Mouse (Mus musculus) heart, postnatal 10 days (tissue): ENCODE data around the gene Rab12. TPM values are rescaled to one million over a fixed set of nuclear protein-coding genes. Genes with fewer than 3 reads are reported as not detected.
"Not testable (repeated sequence)": the region's sequence is repeated elsewhere in the genome, so short reads cannot be mapped to it uniquely, and the experiment has no call there.

Experiments
- DNase-seq, 2 experiments: peaks; one replicate each; pipeline ENCODE4 v3.0.0; 2021
- intact Hi-C: fragments of 180-260 bp; cut with DNase I; formaldehyde crosslinking; loops from one replicate; pipeline ENCODE4 v1.15.1; 2025
- total RNA-seq, 2 experiments: library from RNA; stranded (reverse); gene quantifications; 2 replicates each; pipeline ENCODE4 v1.2.3; 2021

The Rab12 gene
- total RNA-seq: 100 to 1,000 TPM; 139 to 142 TPM

DNA sequence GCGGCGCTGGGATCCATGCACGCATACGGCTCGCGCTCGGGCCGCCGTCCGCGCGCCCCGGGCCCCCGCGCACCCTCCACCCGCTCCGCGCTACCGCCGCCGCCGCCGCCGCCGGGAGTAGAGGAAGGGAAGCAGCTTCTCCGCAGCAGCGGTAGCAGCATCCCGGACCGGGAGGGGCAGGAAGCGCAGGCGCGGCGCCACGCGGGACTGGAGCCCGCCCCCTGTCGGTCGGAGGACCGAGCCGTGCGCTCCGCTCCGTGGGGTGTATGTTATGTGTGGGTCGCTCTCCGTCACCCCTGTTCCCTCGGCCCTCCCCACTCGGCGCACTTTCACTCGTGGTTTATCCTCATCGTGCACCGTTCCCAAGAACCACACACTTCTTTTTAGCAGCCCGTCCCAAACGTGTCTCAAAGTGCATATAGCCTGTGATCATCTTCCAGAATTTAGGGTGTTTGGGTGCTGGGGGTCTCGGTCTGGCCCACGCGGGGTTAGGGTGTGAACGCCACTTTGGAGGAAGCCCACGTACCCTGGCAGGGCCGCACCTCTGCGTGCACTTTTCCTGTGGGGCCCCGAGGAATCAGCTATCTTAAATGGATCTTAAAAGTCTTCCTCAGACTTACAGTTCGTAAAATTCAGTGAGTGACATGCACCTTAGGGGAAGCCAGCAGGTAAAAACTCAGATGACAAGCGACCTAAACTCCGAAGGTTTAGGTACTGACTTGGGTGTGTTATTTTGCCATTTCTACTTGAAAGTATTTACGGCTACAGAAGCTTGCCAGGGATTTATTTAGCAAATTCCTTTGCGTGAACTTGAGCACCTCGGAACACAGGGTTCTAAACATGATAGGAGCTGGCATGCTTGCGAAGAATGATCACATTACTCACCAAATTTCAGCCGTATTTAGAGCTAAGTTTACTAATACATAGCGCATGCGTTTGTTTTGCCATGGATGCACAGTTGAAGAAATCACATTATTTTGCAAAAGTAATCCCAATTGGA, at the start of gene Rab12:
Rab12 (minus strand) TSS at position 176 of the 1,000 bp plus-strand sequence.
- intact Hi-C loops: no loop called here
- DNase-seq: peak; percentile 91 to 93

DNA sequence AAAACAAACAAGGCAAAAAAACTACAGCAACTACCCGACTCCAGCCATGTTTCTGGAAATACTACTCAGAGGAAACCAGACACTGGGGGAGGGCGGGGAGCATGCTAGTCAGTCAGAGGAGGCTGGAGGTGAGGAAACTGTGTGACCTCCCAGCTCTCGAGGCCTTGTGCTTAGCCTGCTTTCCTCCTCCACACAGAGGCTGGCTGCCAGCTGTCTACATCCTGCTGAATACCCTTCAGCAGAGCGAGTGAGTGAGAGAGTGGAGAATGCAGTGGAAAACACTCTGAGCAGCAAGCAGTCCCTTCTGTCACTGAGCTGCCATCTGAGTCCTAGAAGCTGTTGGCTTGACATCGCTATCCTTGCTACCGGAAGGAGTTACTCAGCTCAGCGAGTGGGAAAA, 44.7 kb upstream of the Rab12 start:
- intact Hi-C loops: no loop called here
- DNase-seq: peak; percentile 38

DNA sequence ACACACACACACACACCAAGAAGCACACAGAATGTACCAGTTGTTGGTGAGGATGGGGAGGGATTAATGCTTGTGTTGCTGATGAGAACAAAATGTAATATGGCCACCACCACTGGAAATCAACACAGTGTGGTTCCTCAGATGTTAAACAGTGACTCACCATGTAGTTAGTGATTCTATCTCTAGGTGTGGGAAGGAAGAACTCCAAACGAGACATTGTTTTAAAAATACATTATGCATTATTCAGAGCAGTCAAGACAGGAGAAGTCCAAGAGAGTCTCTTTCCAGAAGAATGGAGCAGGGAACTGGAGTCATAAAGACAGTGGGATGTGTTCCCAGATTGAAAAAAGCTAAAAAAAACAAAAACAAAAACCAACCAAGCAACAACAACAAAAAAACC, 44.0 kb upstream of the Rab12 start:
- intact Hi-C loops: no loop called here
- DNase-seq: no peak

DNA sequence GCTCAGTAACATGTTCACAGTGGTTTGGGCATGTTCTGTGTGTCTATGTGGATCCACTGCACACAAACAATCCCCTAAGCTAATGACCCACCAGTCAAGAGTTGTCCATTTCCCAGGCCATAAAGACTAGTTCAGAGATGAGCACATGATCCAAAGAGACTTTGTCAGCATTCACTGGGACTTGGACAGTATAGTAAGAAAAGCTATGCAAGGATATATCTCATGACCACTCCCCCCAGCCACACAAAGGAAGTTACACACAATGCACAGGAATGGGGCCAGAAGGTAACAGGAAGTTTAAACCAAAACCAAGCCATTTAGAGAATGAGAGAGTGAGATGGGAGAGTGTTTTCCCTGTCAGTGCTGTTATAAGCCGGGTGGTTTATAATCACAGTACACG, 41.9 kb upstream of the Rab12 start:
- DNase-seq: peak in 1 of 2 experiments; percentile 13

DNA sequence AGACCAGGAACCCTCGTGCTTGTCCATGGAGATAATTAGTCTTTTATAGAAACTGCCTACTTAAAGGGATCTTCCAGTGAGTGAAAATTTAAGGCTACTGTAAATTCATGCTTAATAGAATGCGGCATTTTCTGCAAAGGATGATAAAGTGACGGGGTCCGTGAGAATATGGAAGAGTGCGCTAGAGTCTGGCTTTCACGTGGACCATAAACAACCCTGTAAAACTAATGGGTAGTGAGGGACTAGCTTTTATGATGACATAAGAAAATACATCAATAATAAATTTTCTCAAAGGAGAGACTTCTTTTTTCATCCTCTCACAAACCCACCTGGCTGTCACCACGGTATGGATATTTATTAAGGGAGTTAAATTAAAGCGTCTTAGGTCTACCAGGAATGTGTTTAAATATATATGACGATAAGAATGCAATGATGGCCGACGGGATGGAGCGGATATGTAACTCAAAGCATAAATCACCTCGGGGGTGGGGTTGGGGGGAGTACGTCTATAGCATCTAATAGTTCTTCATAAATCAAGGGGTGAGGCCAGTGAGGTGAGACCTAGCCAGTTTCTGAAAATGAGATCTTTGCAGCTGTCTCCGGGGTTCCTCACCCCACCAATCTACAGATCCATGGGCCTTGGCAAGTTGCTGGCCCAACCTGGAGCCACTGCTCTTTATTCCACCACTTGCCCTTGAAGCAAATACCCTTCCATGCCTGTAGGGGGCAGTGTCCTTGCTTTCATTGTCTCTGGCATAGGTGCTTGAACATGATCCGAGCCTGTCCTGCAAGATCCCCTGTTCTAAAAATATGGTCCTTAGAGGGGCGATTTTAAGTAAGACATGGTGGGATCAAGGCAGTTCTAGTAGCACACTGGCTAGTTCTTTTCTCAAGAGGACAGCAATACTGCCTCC, 39.1 kb upstream of the Rab12 start:
- intact Hi-C loops: no loop called here
- DNase-seq: no peak

More for the DNA sequence above, 41.9 kb upstream of the Rab12 start:
- intact Hi-C loops: no loop called here

DNA sequence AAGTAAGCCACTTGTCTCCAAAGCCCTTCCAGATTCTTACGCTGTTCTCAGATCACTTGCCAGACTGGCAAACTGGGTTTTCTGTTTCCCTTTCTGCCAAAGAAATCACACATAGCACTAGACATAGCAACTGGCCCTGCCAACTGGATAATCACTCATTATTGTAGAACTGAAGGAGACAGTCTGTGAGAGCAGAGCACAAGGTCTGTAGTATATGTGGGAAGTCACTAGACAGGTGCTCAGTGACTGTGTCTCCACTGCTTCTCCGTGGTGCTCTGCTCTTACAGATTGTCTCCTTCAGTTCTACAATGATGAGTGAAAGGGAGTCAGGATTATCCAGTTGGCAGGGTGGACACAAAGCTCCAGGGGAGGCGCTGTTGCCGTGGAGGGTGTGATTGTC, 33.2 kb upstream of the Rab12 start:
- DNase-seq: no peak
- intact Hi-C loops: no loop called here

DNA sequence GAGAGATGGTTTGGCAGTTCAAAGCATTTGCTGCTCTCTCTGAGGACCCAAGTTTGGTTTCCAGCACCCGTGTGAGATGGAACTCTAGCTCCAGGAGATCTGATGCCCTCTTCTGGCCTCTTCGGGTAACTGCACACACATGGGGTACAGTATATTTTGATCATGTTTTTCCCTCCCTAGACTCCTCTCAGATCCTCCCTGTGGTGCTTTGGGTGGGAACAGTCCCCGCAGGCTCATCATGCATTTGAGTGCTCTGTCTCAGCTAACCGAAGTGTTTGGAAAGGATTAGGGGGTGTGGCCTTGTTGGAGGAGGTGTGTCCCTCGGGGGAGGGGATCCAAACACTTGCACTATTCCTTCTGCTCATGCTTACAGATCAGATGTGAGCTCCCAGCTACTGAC, 31.0 kb upstream of the Rab12 start:
- intact Hi-C loops: no loop called here
- DNase-seq: no peak

DNA sequence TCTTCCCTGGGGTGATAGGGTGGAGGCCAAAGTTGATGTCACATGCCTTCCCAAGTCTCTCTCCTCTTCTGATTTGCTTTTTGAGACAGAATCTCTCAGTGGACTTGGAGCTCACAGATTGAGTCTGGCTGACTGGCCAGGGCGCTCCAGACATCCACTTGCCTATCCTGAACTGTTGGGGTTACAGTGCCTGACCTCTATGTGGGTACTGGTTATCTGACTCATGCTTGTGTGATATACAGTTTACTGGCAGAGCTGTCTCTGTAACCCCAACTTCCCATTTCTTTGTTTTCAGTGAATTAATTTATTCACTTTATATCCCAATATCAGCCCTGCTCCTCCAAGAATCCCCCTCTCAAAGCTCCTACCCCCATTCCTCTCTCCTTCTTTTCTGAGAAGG, 12.8 kb upstream of the Rab12 start:
- no peak for DNase-seq
- intact Hi-C loops: no loop called here

DNA sequence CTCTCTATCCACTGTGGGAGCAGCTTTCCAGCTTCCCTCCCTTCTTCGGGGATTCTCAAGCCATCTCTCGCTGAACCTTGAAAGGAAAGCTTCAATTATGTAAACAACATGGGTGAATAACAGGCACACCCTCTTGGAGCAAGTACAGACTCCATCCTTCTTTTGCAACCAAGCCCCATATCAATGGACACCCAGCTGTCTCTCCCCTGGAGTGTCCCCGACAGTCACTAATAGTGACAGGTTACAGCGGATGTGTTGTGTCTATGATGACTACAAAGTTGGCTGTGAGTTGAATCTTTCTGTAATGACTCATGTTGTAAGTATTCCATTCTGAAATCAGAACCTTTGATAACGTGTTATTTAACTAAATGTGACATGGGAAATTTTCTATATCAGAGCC, 3.9 kb upstream of the Rab12 start:
- intact Hi-C loops: no loop called here
- no peak for DNase-seq

DNA sequence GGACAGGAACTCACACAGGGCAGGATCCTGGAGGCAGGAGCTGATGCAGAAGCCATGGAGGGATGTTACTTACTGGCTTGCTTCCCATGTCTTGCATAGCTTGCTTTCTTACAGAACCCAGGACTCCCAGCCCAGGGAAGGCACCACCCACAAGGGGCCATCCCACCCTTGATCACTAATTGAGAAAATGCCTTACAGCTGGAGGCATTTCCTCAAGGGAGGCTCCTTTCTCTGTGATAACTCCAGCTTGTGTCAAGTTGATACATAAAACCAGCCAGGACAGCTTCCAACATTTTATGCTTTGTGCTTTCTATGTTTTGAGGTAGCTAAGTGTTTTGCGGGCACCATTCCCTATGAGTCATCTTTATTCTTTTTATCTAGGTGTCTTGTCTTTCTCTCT, 3.1 kb upstream of the Rab12 start:
- DNase-seq, intact Hi-C loops: not testable (repeated sequence)

DNA sequence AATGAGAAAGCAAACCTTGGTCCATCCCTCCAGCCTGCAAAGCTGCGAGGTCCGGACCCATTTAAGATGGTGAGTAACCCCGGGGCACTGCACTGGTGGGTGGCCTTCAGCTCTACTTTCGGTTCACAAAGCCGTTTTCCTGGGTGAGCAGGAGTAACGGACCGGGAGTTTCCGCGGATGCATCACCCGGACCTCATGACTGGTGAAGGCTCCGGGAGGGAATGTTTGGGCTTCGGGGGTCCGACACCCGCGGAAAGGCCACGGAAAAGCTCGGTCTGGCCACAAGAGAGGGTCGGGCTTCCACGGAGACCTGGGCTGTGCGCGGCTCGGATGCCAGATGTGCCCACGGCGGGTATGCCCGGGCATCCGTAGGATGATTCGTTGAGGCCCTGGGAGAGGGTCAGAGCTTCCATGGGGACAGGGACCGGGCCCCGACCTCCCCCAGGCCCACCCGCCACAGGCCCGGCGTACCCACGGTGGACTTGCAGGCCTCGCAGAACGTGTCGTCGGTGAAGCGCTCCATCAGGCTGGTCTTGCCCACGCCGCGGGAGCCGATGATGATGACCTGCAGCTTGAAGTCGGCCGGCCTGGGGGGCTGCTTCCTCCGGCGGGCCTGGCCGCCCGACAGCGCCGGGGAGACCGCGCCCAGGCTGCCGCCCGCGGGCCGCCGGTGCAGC, 514 bp downstream of the Rab12 start:
- intact Hi-C loops: no loop called here
- DNase-seq: peak; percentile 45 to 58

DNA sequence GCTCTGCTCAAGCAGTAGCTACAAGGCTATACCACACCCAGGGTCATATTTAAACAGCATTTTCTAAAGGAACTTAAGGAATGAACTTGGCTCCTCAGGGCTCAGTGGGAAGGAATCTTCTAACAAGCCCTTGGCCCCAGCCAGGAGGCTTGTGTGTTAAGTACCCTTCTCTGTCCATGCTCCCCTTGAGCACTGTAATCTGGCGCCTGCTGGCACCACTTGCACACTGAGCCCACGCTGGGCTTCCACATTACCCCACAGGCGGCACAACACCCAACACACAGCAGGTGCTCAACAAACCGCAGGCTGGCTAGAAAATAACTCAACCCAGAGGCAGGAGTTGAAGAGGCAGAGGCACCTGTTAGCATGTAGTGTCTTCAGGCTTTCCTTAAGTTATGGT, 2.6 kb downstream of the Rab12 start:
- intact Hi-C loops: no loop called here
- no peak for DNase-seq

DNA sequence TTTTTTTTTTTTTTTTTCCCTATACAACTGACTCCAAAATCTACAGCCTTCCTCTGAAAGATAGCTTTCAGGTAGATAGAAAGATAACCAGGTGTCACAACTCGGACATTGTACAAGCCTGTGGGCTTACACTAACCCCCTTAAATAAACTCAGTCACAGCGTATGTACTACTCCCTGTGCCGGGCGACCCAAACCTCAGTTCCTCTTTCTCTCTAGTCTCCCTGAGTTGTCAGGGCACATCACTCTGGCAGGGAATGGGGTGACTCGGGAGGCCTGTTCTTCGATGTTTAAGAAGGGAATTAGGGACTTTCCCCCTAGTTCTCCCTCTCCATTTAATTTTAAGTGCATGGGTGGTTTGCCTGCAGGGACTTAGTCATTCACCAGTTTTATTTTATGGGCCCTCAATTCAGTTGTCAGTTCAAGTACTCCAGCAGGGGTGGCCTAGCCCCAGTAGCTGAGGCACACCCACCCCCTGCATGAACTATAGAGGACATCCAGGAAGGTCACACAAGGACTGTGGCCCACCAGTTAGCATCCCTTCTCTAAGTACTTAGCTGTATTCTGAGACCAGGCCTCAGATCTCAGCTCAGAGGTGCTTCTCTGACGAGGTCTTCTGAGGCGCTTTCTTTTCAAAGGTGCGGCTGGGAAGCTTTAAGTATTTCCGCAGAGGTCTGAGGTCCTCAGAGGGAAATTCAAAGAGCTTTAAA, 5.1 kb downstream of the Rab12 start:
- intact Hi-C loops: no loop called here
- no peak for DNase-seq

DNA sequence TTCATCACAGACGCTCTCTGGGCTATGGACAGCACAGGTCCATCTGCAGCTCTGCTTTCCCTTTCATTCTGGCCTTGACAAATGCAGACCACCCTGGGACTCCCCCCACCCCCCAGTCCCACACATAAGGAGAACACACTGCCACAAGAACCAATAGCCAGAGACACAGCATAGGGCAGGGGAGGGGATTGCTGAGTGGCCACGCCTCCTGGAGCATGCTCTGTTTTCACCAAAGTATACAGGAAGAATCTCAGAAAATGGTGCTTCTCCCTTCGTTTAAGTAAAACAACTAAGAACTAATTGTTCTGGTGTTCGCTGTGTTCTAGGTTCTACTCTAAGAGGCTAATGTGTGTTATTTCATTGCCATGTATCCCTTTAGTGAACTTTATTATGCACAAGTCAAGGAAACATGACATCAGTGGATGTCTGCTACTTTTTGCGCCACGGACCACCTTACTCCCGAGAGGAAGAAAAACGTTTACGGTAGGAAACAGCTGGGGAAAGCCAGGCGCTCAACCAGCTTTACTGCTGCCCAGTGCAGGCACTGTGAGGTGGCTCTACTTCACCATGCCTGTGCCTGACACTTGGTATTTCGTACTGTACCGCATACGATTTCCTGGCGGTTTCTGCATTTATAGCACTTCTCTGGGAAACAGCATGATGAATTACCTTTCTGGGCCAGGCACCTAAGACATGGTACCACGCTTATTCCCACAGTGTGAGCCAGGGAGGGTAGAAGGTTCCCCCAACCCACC, 7.2 kb downstream of the Rab12 start:
- DNase-seq: no peak
- intact Hi-C loops: no loop called here

DNA sequence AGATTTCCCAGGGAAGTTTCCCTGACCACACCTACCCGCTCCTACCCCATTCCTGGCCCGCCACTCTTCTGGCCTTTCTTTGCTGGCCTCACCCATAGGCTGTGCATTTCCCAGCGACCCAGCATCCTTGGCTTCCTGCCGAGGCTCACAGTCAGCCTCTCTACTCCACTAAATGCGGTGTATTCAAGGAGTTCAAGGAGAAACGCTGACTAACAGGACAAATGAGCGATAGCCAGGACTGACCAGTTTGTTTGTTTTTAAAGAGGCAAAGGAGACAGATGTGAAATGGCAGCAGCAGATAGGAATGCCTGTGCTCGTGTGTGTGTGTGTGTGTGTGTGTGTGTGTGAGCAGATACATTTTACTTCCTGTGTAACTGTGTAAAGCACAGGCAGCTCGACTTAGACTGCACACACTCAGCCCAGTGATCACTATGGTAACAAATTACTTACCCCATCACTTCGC, 9.3 kb downstream of the Rab12 start:
- intact Hi-C loops: no loop called here
- peak; percentile 63 to 65 for DNase-seq

DNA sequence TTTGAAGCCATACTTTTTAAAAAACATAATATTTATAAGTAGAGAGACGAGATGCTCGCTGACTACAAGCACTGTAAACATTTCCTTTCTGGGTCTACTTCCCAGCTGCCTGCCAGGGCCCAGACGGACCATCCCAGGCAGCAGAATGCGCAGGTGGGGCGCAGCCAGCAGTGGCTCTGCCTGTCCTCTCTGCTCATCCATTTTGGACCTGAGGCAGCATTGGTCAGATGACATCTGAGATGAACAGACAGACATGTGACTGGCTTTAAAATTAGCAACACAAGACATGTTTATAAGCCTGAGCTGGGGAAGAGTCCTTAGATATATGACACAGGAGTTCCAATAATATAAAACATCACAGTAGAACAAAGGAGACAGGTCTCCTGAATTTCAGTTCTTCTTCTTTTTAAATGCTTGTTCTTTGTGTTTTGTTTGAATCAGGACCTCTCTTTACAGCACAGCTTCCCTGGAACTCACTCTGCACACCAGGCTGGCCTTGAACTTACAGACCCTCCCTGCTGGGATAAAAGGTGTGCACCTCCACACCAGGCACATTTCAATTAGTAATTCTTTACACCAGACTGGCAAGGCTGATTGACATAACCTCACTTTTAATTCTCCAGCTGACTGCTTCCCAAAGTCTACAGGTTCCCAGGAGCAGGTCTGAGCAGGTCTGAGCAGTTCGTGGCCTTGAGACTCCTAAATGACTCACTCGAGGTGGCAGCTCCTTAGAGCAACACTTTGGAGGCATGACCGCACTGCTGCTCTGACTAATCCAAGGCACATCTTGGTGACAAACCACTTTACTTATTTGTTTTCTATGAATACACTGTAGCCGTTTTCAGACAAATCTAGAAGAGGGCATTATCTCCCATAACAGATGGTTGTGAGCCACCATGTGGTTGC, 12.2 kb downstream of the Rab12 start:
- DNase-seq: peak in 1 of 2 experiments; percentile 26
- intact Hi-C loops: no loop called here

DNA sequence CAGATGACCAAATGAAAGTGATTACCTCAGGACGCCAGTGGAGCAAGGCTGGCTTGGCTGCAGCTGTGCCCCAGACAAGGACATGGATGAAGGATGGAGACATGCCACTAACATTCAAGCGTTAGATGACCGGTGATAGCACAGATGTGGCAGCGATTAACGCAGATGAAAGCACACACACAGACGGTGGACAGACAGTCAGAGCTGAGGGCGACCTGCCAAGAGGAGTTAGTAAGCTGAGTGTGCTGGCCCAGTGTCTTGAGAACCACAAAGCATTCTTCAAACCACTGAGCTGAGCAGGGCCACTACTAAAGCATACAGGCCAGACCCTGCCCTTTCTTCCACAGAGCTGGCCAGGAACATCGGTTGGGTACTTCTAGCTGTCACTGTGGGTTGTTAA, 14.6 kb downstream of the Rab12 start:
- DNase-seq: no peak
- intact Hi-C loops: no loop called here

DNA sequence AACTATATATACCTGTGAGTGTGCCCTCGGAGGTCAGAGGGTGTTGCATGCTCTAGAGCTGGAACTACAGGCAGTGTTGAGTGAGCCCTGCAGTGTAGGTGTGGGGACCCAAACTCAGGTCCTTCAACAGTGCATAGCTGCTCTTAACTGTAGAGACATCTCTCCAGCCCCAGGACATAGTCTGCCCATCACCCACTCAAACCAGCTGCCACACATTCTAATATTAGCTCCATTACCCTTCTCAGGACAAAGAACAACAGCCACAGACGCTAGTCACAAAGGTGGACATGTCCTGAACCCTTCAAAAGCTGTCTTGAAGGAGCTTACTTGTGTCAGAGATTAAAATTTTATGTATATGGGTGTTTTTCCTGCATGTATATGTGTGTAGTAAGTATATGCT, 15.3 kb downstream of the Rab12 start:
- intact Hi-C loops: no loop called here
- peak in 1 of 2 experiments; percentile 51 for DNase-seq
